Mouse (Mus musculus) kidney, postnatal 0 days (tissue): ENCODE data around the gene Acta2. TPM values are rescaled to one million over a fixed set of nuclear protein-coding genes. Genes with fewer than 3 reads are reported as not detected.
A peak's percentile ranks its signal among the peaks of the same experiment; 100 is the strongest.

ENCODE experiments used
- ATAC-seq: fragments of 200-750 bp; cut with Nextera tagmentation; replicated peaks from 2 replicates; pipeline ENCODE4 v1.8.0; 2017; ENCODE audit warnings: low read depth, moderate number of reproducible peaks, moderate TSS enrichment, moderate library complexity; ENCODE audit not compliant: low FRiP score
- DNase-seq: peaks from one replicate; pipeline ENCODE4 v3.0.0-alpha.2; 2016; ENCODE audit warnings: low spot score
- H3K27ac ChIP-seq: fragments of 300-500 bp; sonication (generic); 2 replicates; pipeline ENCODE4 v1.5.1; 2014; ENCODE audit warnings: mild to moderate bottlenecking
- H3K27me3 ChIP-seq: fragments of 300-500 bp; sonication (generic); 2 replicates; pipeline ENCODE4 v1.6.1; 2014; ENCODE audit warnings: low read length, mixed read lengths; ENCODE audit not compliant: insufficient read depth
- H3K36me3 ChIP-seq: fragments of 300-500 bp; sonication (generic); 2 replicates; pipeline ENCODE4 v1.6.1; 2014; ENCODE audit warnings: low read length, mixed read lengths; ENCODE audit not compliant: insufficient read depth
- H3K4me1 ChIP-seq: fragments of 300-500 bp; sonication (generic); replicated peaks from 2 replicates; pipeline ENCODE4 v1.6.1; 2014; ENCODE audit warnings: antibody characterized with exemption, low read length, mixed read lengths; ENCODE audit not compliant: insufficient read depth
- H3K4me2 ChIP-seq: fragments of 300-500 bp; sonication (generic); 2 replicates; pipeline ENCODE4 v1.6.1; 2014; ENCODE audit warnings: mild to moderate bottlenecking, low read length, moderate library complexity, mixed read lengths
- H3K4me3 ChIP-seq: fragments of 300-500 bp; sonication (generic); replicated peaks from 2 replicates; pipeline ENCODE4 v1.5.1; 2014; ENCODE audit warnings: low read depth, low read length
- H3K9ac ChIP-seq: fragments of 300-500 bp; sonication (generic); 2 replicates; pipeline ENCODE4 v1.6.1; 2014; ENCODE audit warnings: low read depth, low read length
- H3K9me3 ChIP-seq: fragments of 300-500 bp; sonication (generic); replicated peaks from 2 replicates; pipeline ENCODE4 v1.6.1; 2016; ENCODE audit warnings: low read length, inconsistent platforms, mixed read lengths
- CTCF ChIP-seq: IDR thresholded peaks from 2 replicates; pipeline ENCODE4 v1.5.1; 2016; ENCODE audit warnings: antibody characterized with exemption, low read depth, mild to moderate bottlenecking, moderate library complexity
- WGBS: fragments of 180-500 bp; shearing (Covaris S2); extraction: QIAGEN DNeasy Blood & Tissue Kit; methylation state at CpG from one replicate; pipeline ENCODE4 v1.1.7; 2014; 5-methylcytosine and 5-hydroxymethylcytosine counted together
- polyA plus RNA-seq: library from polyadenylated mRNA; unstranded; fragments of >200 nt; fragmentation: Nextera tagmentation; extraction: Ambion mirVana; gene quantifications from 2 replicates; pipeline ENCODE4 v1.2.1, GENCODE M21; 2015

Acta2 gene
- polyA plus RNA-seq, 1 experiment from 2014 or later: 450 TPM

DNA sequence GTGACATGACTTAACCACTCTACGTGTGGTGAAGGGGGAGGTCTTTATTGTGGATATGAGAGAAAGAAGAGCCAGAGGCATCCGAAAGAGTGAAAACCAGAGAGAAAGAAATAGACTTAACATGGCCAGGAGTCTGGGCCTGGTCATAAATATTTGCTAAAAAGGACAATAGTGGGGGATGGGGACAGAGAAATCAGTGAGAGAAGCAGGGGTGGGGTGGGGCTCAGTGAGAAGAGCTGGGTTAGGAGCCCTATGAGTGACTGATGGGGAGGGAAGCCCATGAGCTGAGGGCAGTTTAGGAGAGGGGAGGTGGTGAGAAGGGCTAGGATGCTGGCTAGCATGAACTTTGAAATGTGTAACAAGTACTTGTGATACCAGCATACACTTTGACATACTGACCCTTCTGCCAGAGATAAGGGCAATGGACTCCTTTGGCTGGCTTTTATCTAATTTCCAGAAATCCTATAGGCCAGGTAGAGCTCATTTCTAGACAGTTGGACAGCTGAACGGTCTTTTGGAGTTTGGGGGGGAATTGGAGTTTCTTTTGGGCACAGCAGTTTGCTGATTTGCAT, 38.1 kb upstream of the Acta2 start:
- H3K27ac ChIP-seq: no peak overlapping the region
- no peak for ATAC-seq
- 83% methylated on average over 3 of the region's 3 CpGs for WGBS
- H3K9ac ChIP-seq: no peak overlapping the region
- no peaks in the 10 kb centered on the region for H3K4me1 ChIP-seq
- H3K36me3 ChIP-seq: no peaks in the 10 kb centered on the region
- DNase-seq: no peak
- H3K9me3 ChIP-seq: no peaks in the 10 kb centered on the region
- no peak for TF ChIP-seq CTCF
- no peaks in the 10 kb centered on the region for H3K27me3 ChIP-seq
- no peak overlapping the region for H3K4me3 ChIP-seq
- H3K4me2 ChIP-seq: no peak overlapping the region

DNA sequence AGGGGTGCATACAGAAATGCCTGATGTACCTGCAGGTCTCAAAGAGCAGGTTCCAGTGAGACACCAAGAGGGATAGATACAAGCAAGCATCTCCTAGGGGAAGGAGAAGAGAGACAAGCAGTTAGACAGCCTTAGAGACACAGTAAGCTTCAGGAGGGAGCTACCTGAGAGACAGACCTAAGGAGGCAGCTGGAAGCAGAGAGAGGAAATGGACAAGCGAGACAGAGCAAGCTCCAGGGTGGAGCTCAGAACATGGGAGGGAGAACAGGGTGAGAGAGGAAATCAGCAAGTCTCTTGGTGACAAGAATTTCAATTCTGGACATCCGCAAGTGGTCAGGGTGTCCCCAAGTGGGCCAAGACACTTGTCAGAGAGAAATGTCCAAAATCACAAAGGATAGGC, 37.3 kb upstream of the Acta2 start:
- H3K36me3 ChIP-seq: no peaks in the 10 kb centered on the region
- H3K4me2 ChIP-seq: no peak overlapping the region
- no peak overlapping the region for H3K4me3 ChIP-seq
- ATAC-seq (no peak), DNase-seq (no peak)
- H3K4me1 ChIP-seq: no peaks in the 10 kb centered on the region
- H3K27me3 ChIP-seq: no peaks in the 10 kb centered on the region
- no peak overlapping the region for H3K9ac ChIP-seq
- 85% methylated on average over 2 of the region's 2 CpGs for WGBS
- no peaks in the 10 kb centered on the region for H3K9me3 ChIP-seq
- TF ChIP-seq CTCF: no peak
- no peak overlapping the region for H3K27ac ChIP-seq

DNA sequence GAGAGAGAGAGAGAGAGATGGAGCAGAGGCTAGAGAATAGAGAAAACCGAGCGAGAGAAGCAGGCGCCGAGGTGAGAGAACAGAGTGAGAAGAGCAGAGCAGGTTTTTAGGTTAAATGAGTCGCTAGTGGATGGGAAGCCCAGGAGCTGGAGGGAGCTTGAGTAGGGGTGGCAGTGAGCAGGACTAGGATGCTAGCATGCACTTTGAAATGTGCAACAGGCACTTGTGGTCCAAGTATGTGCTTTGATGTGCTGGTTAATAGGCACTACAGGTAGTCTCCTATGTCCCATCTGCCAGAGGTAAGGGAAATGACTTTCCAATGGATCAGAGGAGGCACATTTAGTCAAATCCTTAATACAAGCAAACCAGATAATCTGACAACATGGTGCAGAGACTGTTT, 36.6 kb upstream of the Acta2 start:
- Histone ChIP-seq H3K27ac (no peak overlapping the region), H3K4me1 (no peaks in the 10 kb centered on the region), H3K9me3 (no peaks in the 10 kb centered on the region), H3K9ac (no peak overlapping the region), H3K36me3 (no peaks in the 10 kb centered on the region), H3K27me3 (no peaks in the 10 kb centered on the region), H3K4me2 (no peak overlapping the region), H3K4me3 (no peak overlapping the region)
- no peak for TF ChIP-seq CTCF
- DNase-seq: no peak
- no peak for ATAC-seq
- 68% methylated on average over 5 of the region's 5 CpGs for WGBS

DNA sequence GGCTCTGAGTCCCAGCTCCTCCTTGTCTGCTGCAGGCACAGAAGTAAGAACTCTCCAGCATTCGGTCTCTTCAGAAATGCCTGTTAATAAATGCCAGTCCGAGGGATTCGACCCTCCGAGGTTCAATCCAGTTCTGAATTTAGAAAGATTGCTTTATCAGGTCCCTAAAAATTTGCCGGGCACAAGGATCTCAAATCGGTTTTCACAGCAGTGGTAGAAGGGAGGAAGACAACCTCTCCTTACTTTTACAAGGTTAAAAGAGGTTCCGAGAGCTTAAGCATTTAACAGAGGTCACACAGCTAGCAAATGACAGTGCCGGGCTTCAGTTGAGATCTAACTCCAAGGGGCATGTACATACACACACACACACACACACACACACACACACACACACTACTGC, 36.0 kb upstream of the Acta2 start:
- peak overlapping the region; percentile 40 for H3K9ac ChIP-seq
- no peaks in the 10 kb centered on the region for H3K27me3 ChIP-seq
- WGBS: 40% methylated on average over 8 of the region's 8 CpGs
- no peaks in the 10 kb centered on the region for H3K9me3 ChIP-seq
- no peak overlapping the region for H3K27ac ChIP-seq
- H3K4me2 ChIP-seq: peak overlapping the region; percentile 80
- DNase-seq (no peak), ATAC-seq (no peak)
- H3K36me3 ChIP-seq: no peaks in the 10 kb centered on the region
- H3K4me1 ChIP-seq: no peaks in the 10 kb centered on the region
- TF ChIP-seq CTCF: no peak
- peak overlapping the region; percentile 52 for H3K4me3 ChIP-seq

DNA sequence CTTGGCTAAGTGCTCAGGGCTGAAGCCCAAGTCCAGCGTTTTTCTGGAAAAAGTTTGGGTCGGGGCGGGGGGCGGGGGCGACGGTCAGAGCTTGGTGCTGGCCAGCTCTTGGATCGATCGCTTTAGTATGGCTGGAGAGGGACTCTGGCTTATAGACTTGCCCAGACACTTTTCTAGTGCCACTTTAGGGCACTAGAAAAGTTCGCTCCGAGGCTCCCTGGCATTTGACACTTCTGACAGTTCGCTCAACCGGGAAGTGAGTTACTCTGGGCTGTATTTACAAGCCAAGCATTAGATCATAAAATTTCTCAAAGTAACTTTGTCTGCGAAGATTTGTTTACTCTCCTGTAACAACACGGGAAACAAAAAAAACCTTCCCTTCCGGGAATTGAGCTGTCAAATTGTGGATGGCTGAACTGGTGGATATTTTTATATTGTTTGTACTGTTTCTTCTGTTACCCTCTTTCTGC, 35.5 kb upstream of the Acta2 start:
- H3K9ac ChIP-seq: peak overlapping the region; percentile 40
- H3K9me3 ChIP-seq: no peaks in the 10 kb centered on the region
- no peaks in the 10 kb centered on the region for H3K4me1 ChIP-seq
- 4% methylated on average over 15 of the region's 15 CpGs for WGBS
- ATAC-seq (peak; percentile 45; the same call in 1 of the 2 replicates), DNase-seq (peak; percentile 44)
- H3K27ac ChIP-seq: peak overlapping the region; percentile 21
- H3K27me3 ChIP-seq: no peaks in the 10 kb centered on the region
- H3K36me3 ChIP-seq: no peaks in the 10 kb centered on the region
- TF ChIP-seq CTCF: no peak
- H3K4me3 ChIP-seq: peak overlapping the region; percentile 52
- peak overlapping the region; percentile 80 for H3K4me2 ChIP-seq

DNA sequence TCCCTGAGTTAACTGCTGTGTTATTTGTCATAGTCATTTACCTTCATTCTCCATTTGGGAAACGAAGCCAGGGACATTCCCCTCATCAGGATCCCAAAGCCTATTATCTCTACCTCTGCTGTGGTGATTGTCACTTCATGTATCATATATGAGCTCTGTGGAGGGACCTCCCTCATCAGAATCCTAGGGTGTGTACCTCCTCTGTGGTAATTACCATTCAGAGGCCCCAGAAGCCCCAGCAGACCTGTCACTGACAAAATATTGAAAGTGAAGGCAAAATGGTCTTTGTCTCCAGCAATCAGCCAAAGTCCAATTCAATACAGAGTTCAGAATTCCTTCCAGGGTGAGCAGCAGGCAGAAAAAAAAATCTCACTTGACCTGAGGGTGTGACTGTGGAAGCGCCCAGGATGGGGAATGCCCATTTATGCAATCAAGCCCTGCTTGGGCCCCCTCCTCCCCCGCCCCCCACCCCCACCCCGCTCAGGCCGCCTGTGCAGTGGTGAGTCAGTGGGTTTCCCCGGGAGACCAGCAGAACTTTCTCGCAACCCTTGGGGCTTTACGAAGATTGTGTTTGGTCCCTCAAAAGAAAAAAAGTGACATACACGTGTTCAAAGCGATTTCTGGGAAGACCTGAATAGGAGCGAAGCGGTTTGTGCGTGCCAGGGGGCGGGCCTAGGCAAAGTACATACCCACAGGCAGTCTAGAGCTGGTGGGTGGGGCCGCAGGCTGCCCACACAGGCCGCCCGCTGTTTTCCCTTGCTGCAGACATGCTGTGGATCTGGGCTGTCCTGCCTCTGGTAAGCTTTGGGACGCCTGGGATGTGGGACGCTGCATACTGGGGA, 34.8 kb upstream of the Acta2 start, which contains the start of gene Fas:
Fas (plus strand) TSS at position 719 of the 842 bp plus-strand sequence.
- no peak for TF ChIP-seq CTCF
- peak within 1 kb of the TSS; percentile 80 for H3K4me2 ChIP-seq
- 5% methylated on average over 19 of the region's 19 CpGs for WGBS

More for the DNA sequence above, 34.8 kb upstream of the Acta2 start, which contains the start of gene Fas:
- Histone ChIP-seq H3K27me3 (no peaks in the 10 kb centered on the region), H3K9me3 (no peaks in the 10 kb centered on the region), H3K36me3 (no peaks in the 10 kb centered on the region), H3K9ac (peak within 1 kb of the TSS; percentile 40), H3K27ac (peak within 1 kb of the TSS; percentile 21), H3K4me3 (peak within 1 kb of the TSS; percentile 52), H3K4me1 (no peaks in the 10 kb centered on the region)
- DNase-seq (peak; percentile 85), ATAC-seq (peak; percentile 90)
